Mouse (Mus musculus) liver, postnatal 0 days (tissue): ENCODE measurements at regions not wholly inside any gene's neighbourhood (a gene's known extent, or its start where the extent isn't known, plus 50 kb on each side); places are given as distances from the start of the nearest gene placed in this dataset.

Experiments used
- ATAC-seq: fragments of 200-750 bp; cut with Nextera tagmentation; 2 replicates; pipeline ENCODE4 v1.8.0; 2017; ENCODE audit warnings: mild to moderate bottlenecking, moderate library complexity
- DNase-seq: peaks from one replicate; pipeline ENCODE4 v3.0.0-alpha.2; 2016
- H3K27ac ChIP-seq: fragments of 300-500 bp; sonication (generic); 2 replicates; pipeline ENCODE4 v1.5.1; 2014; ENCODE audit warnings: antibody characterized with exemption, moderate library complexity, mild to moderate bottlenecking, low read depth
- H3K27me3 ChIP-seq: fragments of 300-500 bp; sonication (generic); 2 replicates; pipeline ENCODE4 v1.6.1; 2014; ENCODE audit warnings: low read length, control low read depth, mixed read lengths; ENCODE audit not compliant: insufficient read depth
- H3K36me3 ChIP-seq: fragments of 300-500 bp; sonication (generic); replicated peaks from 2 replicates; pipeline ENCODE4 v1.6.1; 2014; ENCODE audit warnings: mild to moderate bottlenecking, control low read depth, low read length, moderate library complexity, mixed read lengths; ENCODE audit not compliant: insufficient read depth
- H3K4me1 ChIP-seq: fragments of 300-500 bp; sonication (generic); 2 replicates; pipeline ENCODE4 v1.6.1; 2014; ENCODE audit warnings: antibody characterized with exemption, mild to moderate bottlenecking, control low read depth; ENCODE audit not compliant: insufficient read depth
- H3K4me2 ChIP-seq: fragments of 300-500 bp; sonication (generic); 2 replicates; pipeline ENCODE4 v1.6.1; 2014; ENCODE audit warnings: low read depth, mild to moderate bottlenecking, low read length, moderate library complexity, mixed read lengths
- H3K4me3 ChIP-seq: fragments of 300-500 bp; sonication (generic); 2 replicates; pipeline ENCODE4 v1.5.1; 2014; ENCODE audit warnings: low read depth, low read length
- H3K9ac ChIP-seq: fragments of 300-500 bp; sonication (generic); replicated peaks from 2 replicates; pipeline ENCODE4 v1.6.1; 2014; ENCODE audit warnings: mild to moderate bottlenecking, moderate library complexity
- H3K9me3 ChIP-seq: fragments of 300-500 bp; sonication (generic); 2 replicates; pipeline ENCODE4 v1.6.1; 2016; ENCODE audit warnings: mild to moderate bottlenecking, control low read depth, low read length, mixed read lengths
- CTCF ChIP-seq: sonication (generic); IDR thresholded peaks from 2 replicates; pipeline ENCODE4 v1.5.1; 2016; ENCODE audit warnings: antibody characterized with exemption, low read depth
- EP300 ChIP-seq: IDR thresholded peaks from 2 replicates; pipeline ENCODE4 v1.6.1; 2016; ENCODE audit warnings: antibody characterized with exemption, low read depth, mild to moderate bottlenecking
- WGBS: fragments of 180-500 bp; shearing (Covaris S2); extraction: QIAGEN DNeasy Blood & Tissue Kit; methylation state at CpG from one replicate; pipeline ENCODE4 v1.1.7; 2014; ENCODE audit not compliant: insufficient replicate concordance; 5-methylcytosine and 5-hydroxymethylcytosine counted together

- no peaks in the 10 kb centered on the region for H3K27me3 ChIP-seq
- H3K4me3 ChIP-seq, result no peak overlapping the region
- ATAC-seq (no peak), DNase-seq (no peak)
- WGBS, result 59% methylated on average over 6 of the region's 6 CpGs
- H3K27ac ChIP-seq, result no peak overlapping the region
- no peak overlapping the region for H3K4me2 ChIP-seq
- no peaks in the 10 kb centered on the region for H3K9me3 ChIP-seq
- no peaks in the 10 kb centered on the region for H3K36me3 ChIP-seq
- no peak for TF ChIP-seq CTCF
- TF ChIP-seq EP300, result no peak
- H3K9ac ChIP-seq, result no peak overlapping the region
- 0 out of 2 replicates have a peak, but pooled peaks cover 3% of the 10 kb centered on the region for H3K4me1 ChIP-seq
These were observed 59.8 kb upstream of the Lpar1 start for GRCm38 (mm10) chr4:58613536-58613935.

GRCm38 (mm10) chr4:58613022-58613421 is 59.3 kb upstream of the Lpar1 start:
- Histone ChIP-seq H3K4me2 (0 out of 2 replicates have a peak overlapping the region, but pooled peaks have one; percentile 13), H3K4me3 (no peak overlapping the region), H3K9ac (no peak overlapping the region), H3K27ac (no peak overlapping the region), H3K36me3 (no peaks in the 10 kb centered on the region), H3K9me3 (no peaks in the 10 kb centered on the region), H3K27me3 (no peaks in the 10 kb centered on the region), H3K4me1 (0 out of 2 replicates have a peak, but pooled peaks cover 3% of the 10 kb centered on the region)
- TF ChIP-seq EP300 (no peak), CTCF (no peak)
- 42% methylated on average over 3 of the region's 3 CpGs for WGBS
- no peak for DNase-seq
- ATAC-seq, result no peak

- no peak overlapping the region for H3K4me2 ChIP-seq
- H3K9me3 ChIP-seq, result no peaks in the 10 kb centered on the region
- H3K4me1 ChIP-seq, result no peaks in the 10 kb centered on the region
- H3K27ac ChIP-seq, result no peak overlapping the region
- no peak overlapping the region for H3K4me3 ChIP-seq
- ATAC-seq, result no peak
- H3K36me3 ChIP-seq, result no peaks in the 10 kb centered on the region
- no peak for DNase-seq
- TF ChIP-seq EP300 (no peak), CTCF (no peak)
- WGBS, result 69% methylated on average over 2 of the region's 2 CpGs
- H3K9ac ChIP-seq, result no peak overlapping the region
- no peaks in the 10 kb centered on the region for H3K27me3 ChIP-seq
These were observed 53.8 kb upstream of the Lpar1 start for GRCm38 (mm10) chr4:58607491-58607890.

DNA sequence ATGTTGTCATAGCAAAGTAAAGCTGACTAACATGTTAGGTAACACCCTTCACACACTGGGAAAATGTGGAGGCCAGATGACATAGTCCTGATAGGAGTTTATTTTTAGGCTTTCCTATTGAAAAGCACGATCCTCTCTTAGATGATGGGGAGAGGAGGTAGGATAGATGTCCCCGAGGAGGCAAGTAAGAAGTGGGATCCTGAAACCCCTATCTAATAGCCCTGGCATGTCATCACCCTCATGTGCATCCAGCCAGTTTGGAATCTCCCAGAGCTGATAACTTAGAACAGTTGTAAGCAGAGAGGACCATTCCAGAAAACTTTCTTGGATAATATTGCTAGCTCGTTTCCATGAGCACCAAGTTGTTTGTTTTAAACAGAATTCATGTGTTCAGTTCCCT is 52.2 kb upstream of the Lpar1 start:
- H3K27me3 ChIP-seq, result no peaks in the 10 kb centered on the region
- ATAC-seq (no peak), DNase-seq (no peak)
- no peaks in the 10 kb centered on the region for H3K9me3 ChIP-seq
- no peak for TF ChIP-seq EP300
- no peak for TF ChIP-seq CTCF
- H3K4me2 ChIP-seq, result no peak overlapping the region
- H3K27ac ChIP-seq, result no peak overlapping the region
- 63% methylated on average over 3 of the region's 3 CpGs for WGBS
- H3K9ac ChIP-seq, result no peak overlapping the region
- no peak overlapping the region for H3K4me3 ChIP-seq
- H3K4me1 ChIP-seq, result no peaks in the 10 kb centered on the region
- no peaks in the 10 kb centered on the region for H3K36me3 ChIP-seq
